Mouse (Mus musculus) MEL (cell line): ENCODE measurements around the gene Anln. TPM values are rescaled to one million over a fixed set of nuclear protein-coding genes. Genes with fewer than 3 reads are reported as not detected.

ENCODE experiments used
- DNase-seq: peaks from one replicate; pipeline ENCODE4 v3.0.0; 2011; ENCODE audit warnings: low read depth, low spot score
- H3K27ac ChIP-seq: 2 replicates; pipeline ENCODE4 v1.5.1; 2012; ENCODE audit warnings: low read depth, mild to moderate bottlenecking, control low read depth, low read length, moderate library complexity; ENCODE audit not compliant: control insufficient read depth
- H3K27me3 ChIP-seq, 2 experiments: fragments of 150-350 bp in 1 of 2; sonication (generic) in 1 of 2; 2 replicates each; pipeline ENCODE4 v1.6.1; 2012; ENCODE audit warnings: low read length in 2 of 2, mild to moderate bottlenecking in 2 of 2, improper control_type of control experiment in 1 of 2, moderate library complexity in 1 of 2; ENCODE audit not compliant: insufficient read depth in 2 of 2, control insufficient read depth in 1 of 2
- H3K36me3 ChIP-seq, 2 experiments: 2 replicates each; pipeline ENCODE4 v1.6.1; 2012 to 2014; ENCODE audit warnings: low read length in 2 of 2, improper control_type of control experiment in 1 of 2, inconsistent platforms in 1 of 2, mild to moderate bottlenecking in 1 of 2; ENCODE audit not compliant: insufficient read depth in 2 of 2, control insufficient read depth in 1 of 2
- H3K4me1 ChIP-seq, 2 experiments: fragments of 150-350 bp in 1 of 2; sonication (generic) in 1 of 2; 2 replicates each; pipeline ENCODE4 v1.6.1; 2012; ENCODE audit warnings: low read length in 2 of 2, improper control_type of control experiment in 1 of 2, mild to moderate bottlenecking in 1 of 2; ENCODE audit not compliant: insufficient read depth in 2 of 2, control insufficient read depth in 1 of 2
- H3K4me3 ChIP-seq, 2 experiments: fragments of 150-350 bp in 1 of 2; sonication (generic) in 1 of 2; 2 replicates each; pipeline ENCODE4 v1.5.1; 2012; ENCODE audit warnings: low read depth in 2 of 2, low read length in 2 of 2, mild to moderate bottlenecking in 2 of 2, moderate library complexity in 2 of 2, control low read depth in 1 of 2, improper control_type of control experiment in 1 of 2; ENCODE audit not compliant: control insufficient read depth in 1 of 2, insufficient read depth in 1 of 2
- H3K79me2 ChIP-seq: 2 replicates; pipeline ENCODE4 v1.6.1; 2012; ENCODE audit warnings: mild to moderate bottlenecking, low read length, moderate library complexity; ENCODE audit not compliant: control insufficient read depth, poor library complexity, insufficient read depth
- H3K9ac ChIP-seq: 2 replicates; pipeline ENCODE4 v1.6.1; 2012; ENCODE audit warnings: low read depth, mild to moderate bottlenecking, control low read depth, low read length, moderate library complexity; ENCODE audit not compliant: control insufficient read depth, poor library complexity, severe bottlenecking
- H3K9me3 ChIP-seq: fragments of 150-350 bp; sonication (generic); replicated peaks from 2 replicates; pipeline ENCODE4 v1.6.1; 2012; ENCODE audit warnings: mild to moderate bottlenecking, low read length, improper control_type of control experiment, moderate library complexity; ENCODE audit not compliant: insufficient read depth
- BHLHE40 ChIP-seq: IDR thresholded peaks from 2 replicates; pipeline ENCODE4 v1.6.1; 2012; ENCODE audit warnings: low read depth, mild to moderate bottlenecking, inconsistent platforms, low read length, improper control_type of control experiment, borderline replicate concordance
- CHD1 ChIP-seq: IDR thresholded peaks from 2 replicates; pipeline ENCODE4 v1.6.1; 2012; ENCODE audit warnings: low read depth, mild to moderate bottlenecking, inconsistent platforms, low read length, improper control_type of control experiment
- CTCF ChIP-seq, 3 experiments: IDR thresholded peaks in 2 of 3; conservative IDR thresholded peaks in 1 of 3; 2 replicates each; pipeline ENCODE4 v1.5.1; 2011 to 2012; ENCODE audit warnings: low read length in 3 of 3, low read depth in 2 of 3, mild to moderate bottlenecking in 2 of 3, improper control_type of control experiment in 1 of 3, inconsistent platforms in 1 of 3, mixed read lengths in 1 of 3, moderate library complexity in 1 of 3; ENCODE audit not compliant: control insufficient read depth in 1 of 3, insufficient read depth in 1 of 3, poor library complexity in 1 of 3, severe bottlenecking in 1 of 3
- ETS1 ChIP-seq: IDR thresholded peaks from 2 replicates; pipeline ENCODE4 v1.6.1; 2012; ENCODE audit warnings: low read depth, mild to moderate bottlenecking, inconsistent platforms, low read length, improper control_type of control experiment, moderate library complexity
- GATA1 ChIP-seq: IDR thresholded peaks from 2 replicates; pipeline ENCODE4 v1.6.1; 2011; ENCODE audit warnings: low read depth, low read length, improper control_type of control experiment
- HCFC1 ChIP-seq: IDR thresholded peaks from 2 replicates; pipeline ENCODE4 v1.6.1; 2012; ENCODE audit warnings: low read depth, mild to moderate bottlenecking, inconsistent platforms, low read length, improper control_type of control experiment, moderate library complexity
- MAFK ChIP-seq: IDR thresholded peaks from 2 replicates; pipeline ENCODE4 v1.6.1; 2011; ENCODE audit warnings: low read depth, mild to moderate bottlenecking, low read length, improper control_type of control experiment, borderline replicate concordance
- POLR2A ChIP-seq, 2 experiments: IDR thresholded peaks; 2 replicates each; pipeline ENCODE4 v1.6.1; 2011 to 2012; ENCODE audit warnings: low read length in 2 of 2, mild to moderate bottlenecking in 2 of 2, control low read depth in 1 of 2, improper control_type of control experiment in 1 of 2, low read depth in 1 of 2, moderate library complexity in 1 of 2; ENCODE audit not compliant: control insufficient read depth in 1 of 2, insufficient read depth in 1 of 2, poor library complexity in 1 of 2
- POLR2AphosphoS2 ChIP-seq: IDR thresholded peaks from 2 replicates; pipeline ENCODE4 v1.6.1; 2011; ENCODE audit warnings: low read length, improper control_type of control experiment
- POLR2AphosphoS5 ChIP-seq: IDR thresholded peaks from 2 replicates; pipeline ENCODE4 v1.6.1; 2012; ENCODE audit warnings: low read depth, borderline replicate concordance, mild to moderate bottlenecking, inconsistent platforms, low read length, moderate library complexity, mixed read lengths
- USF2 ChIP-seq, 2 experiments: IDR thresholded peaks; 2 replicates each; pipeline ENCODE4 v1.6.1; 2011 to 2012; ENCODE audit warnings: improper control_type of control experiment in 2 of 2, low read length in 2 of 2, borderline replicate concordance in 1 of 2, inconsistent platforms in 1 of 2, low read depth in 1 of 2, mild to moderate bottlenecking in 1 of 2; ENCODE audit not compliant: insufficient read depth in 1 of 2
- ZKSCAN1 ChIP-seq: IDR thresholded peaks from 2 replicates; pipeline ENCODE4 v1.6.1; 2012; ENCODE audit warnings: low read depth, mild to moderate bottlenecking, inconsistent platforms, low read length, improper control_type of control experiment, moderate library complexity
- ZMIZ1 ChIP-seq: IDR thresholded peaks from 2 replicates; pipeline ENCODE4 v1.6.1; 2012; ENCODE audit warnings: low read depth, mild to moderate bottlenecking, inconsistent platforms, low read length, improper control_type of control experiment, moderate library complexity
- ZNF384 ChIP-seq: IDR thresholded peaks from 2 replicates; pipeline ENCODE4 v1.6.1; 2012; ENCODE audit warnings: low read depth, mild to moderate bottlenecking, inconsistent platforms, low read length, improper control_type of control experiment
- polyA plus RNA-seq, 2 experiments: library from polyadenylated mRNA; stranded (reverse) in 1 of 2; unstranded in 1 of 2; fragments of >175 nt in 1 of 2; fragments of >200 nt in 1 of 2; gene quantifications; 2 replicates each; pipeline versions ENCODE4 v1.2.1 to v1.2.4; 2012; ENCODE audit warnings: low replicate concordance in 2 of 2, low read depth in 1 of 2; ENCODE audit not compliant: insufficient read length in 2 of 2, insufficient read depth in 1 of 2, missing spikeins in 1 of 2
- total RNA-seq: library from RNA; depleted of rRNA; stranded (reverse); fragments of 300-350 nt; gene quantifications from 2 replicates; pipeline ENCODE4 v1.2.3, GENCODE M21; 2012; rRNA removed

Anln gene
- 93.3 and 105 TPM in 2 replicates for total RNA-seq
- 100 to 1,000 TPM in 1 of 2 experiments, 10 to 100 TPM in 1; 93.3 to 114 TPM for polyA plus RNA-seq

- peaks cover 20 to 35% of the 10 kb centered on the region in 2 experiments for H3K4me1 ChIP-seq
- no peaks in the 10 kb centered on the region for H3K9me3 ChIP-seq
- H3K36me3 ChIP-seq: peaks cover 29 to 40% of the 10 kb centered on the region in 2 experiments
- peak within 1 kb of the TSS; percentile 90 for H3K27ac ChIP-seq
- peak within 1 kb of the TSS; percentile 73 to 75 for H3K4me3 ChIP-seq
- no peaks in the 10 kb centered on the region for H3K27me3 ChIP-seq
- TF ChIP-seq POLR2AphosphoS5 (peak; percentile 94), CTCF (IDR thresholded peaks at IDR 0.05 in 2 of 3, conservative IDR thresholded peaks at IDR 0.05 in 1 of 3; ENCODE audit: control insufficient read depth in 1 of 3, insufficient read depth in 1 of 3, low read depth in 2 of 3, low read length in 3 of 3, poor library complexity in 1 of 3, severe bottlenecking in 1 of 3) (no peak), POLR2A (IDR thresholded peaks at IDR 0.05; ENCODE audit: control insufficient read depth in 1 of 2, insufficient read depth in 1 of 2, low read depth in 1 of 2, low read length in 2 of 2, poor library complexity in 1 of 2) (peak in 1 of 2 experiments; percentile 99; a peak in 2 of 4 replicates)
- H3K79me2 ChIP-seq: peaks cover 46% of the 10 kb centered on the region
- peak within 1 kb of the TSS; percentile 81 for H3K9ac ChIP-seq
- peak; percentile 100 for DNase-seq
These were observed at the start of gene Anln for GRCm38 (mm10) chr9:22389021-22389476. Anln (minus strand) TSS chr9:22389188.

DNA sequence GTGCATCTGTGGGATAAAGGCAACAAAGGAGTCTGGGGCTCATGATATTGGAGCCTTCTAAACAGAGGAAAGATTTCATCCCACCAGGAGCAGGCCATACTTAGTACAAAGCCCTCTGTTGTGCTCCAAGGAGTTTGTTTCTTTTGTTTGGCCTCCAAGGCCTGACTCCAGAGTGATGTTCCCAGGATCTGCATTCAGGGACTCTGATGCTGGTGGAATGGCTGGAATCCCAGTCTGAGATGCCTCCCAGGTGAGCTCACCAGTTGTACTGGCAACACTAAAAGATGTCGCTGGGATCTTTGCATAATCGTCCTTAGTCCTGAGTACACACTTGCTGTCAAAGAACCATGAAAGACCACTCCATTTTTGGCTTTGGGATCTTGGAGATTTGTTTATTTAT lies 45.1 kb upstream of the Anln start:
- DNase-seq: no peak
- Histone ChIP-seq H3K4me1 (peaks cover 12% of the 10 kb centered on the region in 2 experiments), H3K9ac (no peak overlapping the region), H3K79me2 (no peaks in the 10 kb centered on the region), H3K36me3 (peaks cover 0 to 17% of the 10 kb centered on the region in 2 experiments; a peak in 2 of 4 replicates), H3K27ac (no peak overlapping the region), H3K4me3 (no peak overlapping the region), H3K27me3 (no peaks in the 10 kb centered on the region), H3K9me3 (no peaks in the 10 kb centered on the region)
- no peak for TF ChIP-seq ZNF384
- no peak for TF ChIP-seq GATA1
- TF ChIP-seq ZMIZ1: no peak
- TF ChIP-seq BHLHE40: no peak
- TF ChIP-seq ETS1: no peak
- TF ChIP-seq MAFK: no peak
- TF ChIP-seq CHD1: no peak
- no peak for TF ChIP-seq HCFC1
- TF ChIP-seq USF2 (IDR thresholded peaks at IDR 0.05; ENCODE audit: borderline replicate concordance in 1 of 2, insufficient read depth in 1 of 2, low read depth in 1 of 2, low read length in 2 of 2): no peak
- TF ChIP-seq POLR2A (IDR thresholded peaks at IDR 0.05; ENCODE audit: control insufficient read depth in 1 of 2, insufficient read depth in 1 of 2, low read depth in 1 of 2, low read length in 2 of 2, poor library complexity in 1 of 2): no peak
- no peak for TF ChIP-seq ZKSCAN1
- no peak for TF ChIP-seq POLR2AphosphoS2
